Mouse (Mus musculus): ENCODE measurements at regions not wholly inside any gene's neighbourhood (a gene's known extent, or its start where the extent isn't known, plus 50 kb on each side); places are given as distances from the start of the nearest gene placed in this dataset.

GRCm38 (mm10) chr15:52863494-52863893, 1021.2 kb upstream of the Gm7489 start:
- TF ChIP-seq POLR2A (IDR thresholded peaks at IDR 0.05; ENCODE audit: insufficient read depth, low read length) (no peak), CTCF (IDR thresholded peaks at IDR 0.05; ENCODE audit: low read depth, low read length) (no peak), EP300 (IDR thresholded peaks at IDR 0.05; ENCODE audit: insufficient read depth, low read depth, low read length) (no peak)

All from ES-Bruce4 (cell line).